23 mouse cellular contexts compared by ENCODE assay signal in the genomic region with DNA sequence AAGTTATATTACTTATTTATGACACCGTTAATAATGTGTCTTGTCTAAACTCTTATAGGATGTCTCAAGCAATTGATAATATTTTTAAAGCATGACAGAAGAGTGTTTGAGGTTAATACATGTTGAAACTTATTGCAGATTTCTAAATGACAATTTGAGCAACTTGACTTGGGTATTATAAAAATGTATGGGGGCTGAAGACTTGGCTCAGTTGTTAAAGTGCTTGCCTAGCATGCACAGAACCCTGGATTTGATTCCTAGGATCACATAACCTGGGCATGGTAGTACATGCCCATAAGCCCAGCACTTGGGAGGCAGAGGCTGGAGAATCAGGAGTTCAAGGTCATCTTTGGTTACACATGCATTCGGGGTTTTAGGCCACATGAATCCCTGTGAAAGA. TPM values are rescaled to one million over a fixed set of nuclear protein-coding genes. Genes with fewer than 3 reads are reported as not detected.
DNase-seq lines count a peak whose midpoint lies in the region; ATAC-seq and TF ChIP-seq lines count a peak whose summit lies in the region.
"Had no signal": no experiment of that assay in that cellular context is flagged by ENCODE, and none has a peak within 500 bp of the region (broad histone marks: within the 10 kb centered on the region; RNA-seq: fewer than 3 reads in every experiment).

No protein-coding gene starts in this region.

- no peak overlapping the region for H3K9ac ChIP-seq in stomach, postnatal 0 days (ENCODE audit: low read length)
- H3K9ac ChIP-seq: embryonic facial prominence, embryonic 12.5 days; forebrain, embryonic 13.5 days; forebrain, postnatal 0 days; heart, embryonic 12.5 days; hindbrain, embryonic 12.5 days had no signal

- no peak for TF ChIP-seq CTCF in gastrocnemius, adult 2 months (IDR thresholded peaks at IDR 0.05)
- no peak for TF ChIP-seq CTCF in layer of hippocampus, adult 2 months (conservative IDR thresholded peaks at IDR 0.05)
- TF ChIP-seq CTCF in testis, adult 2 months (IDR thresholded peaks at IDR 0.05; ENCODE audit: control insufficient read depth, insufficient read depth, insufficient replicate concordance, low read depth, low read length): no peak
- no peak for TF ChIP-seq CTCF in stomach, postnatal 0 days (IDR thresholded peaks at IDR 0.05; ENCODE audit: low read depth)

- ATAC-seq in stomach, postnatal 0 days (ENCODE audit: low FRiP score, low TSS enrichment): no peak
- no peak for ATAC-seq in megakaryocyte-erythroid progenitor cell, adult 5-6 weeks (replicated peaks; ENCODE audit: low FRiP score, low TSS enrichment, poor library complexity, severe bottlenecking)
- ATAC-seq: forebrain, embryonic 13.5 days; forebrain, postnatal 0 days; hindbrain, embryonic 16.5 days had no signal

- H3K4me3 ChIP-seq in gastrocnemius, adult 2 months: no peak overlapping the region
- no peak overlapping the region for H3K4me3 ChIP-seq in layer of hippocampus, adult 2 months
- no peak overlapping the region for H3K4me3 ChIP-seq in testis, adult 2 months (ENCODE audit: control insufficient read depth, low read depth, low read length)
- no peak overlapping the region for H3K4me3 ChIP-seq in stomach, postnatal 0 days (ENCODE audit: low read depth, low read length)
- H3K4me3 ChIP-seq: embryonic facial prominence, embryonic 12.5 days; forebrain, embryonic 13.5 days; heart, adult 2 months; heart, embryonic 12.5 days; hindbrain, embryonic 12.5 days had no signal

- no peak for TF ChIP-seq EP300 in stomach, postnatal 0 days (optimal IDR thresholded peaks at IDR 0.05)

- H3K27ac ChIP-seq in gastrocnemius, adult 2 months: peak overlapping the region; percentile 91
- peak overlapping the region; percentile 88 for H3K27ac ChIP-seq in layer of hippocampus, adult 2 months
- peak overlapping the region; percentile 1 for H3K27ac ChIP-seq in testis, adult 2 months (ENCODE audit: control insufficient read depth, insufficient read depth, low read depth, low read length)
- H3K27ac ChIP-seq in stomach, postnatal 0 days (replicated peaks): peak overlapping the region; percentile 84
- H3K27ac ChIP-seq: embryonic facial prominence, embryonic 12.5 days; forebrain, embryonic 13.5 days; heart, adult 2 months; hindbrain, embryonic 12.5 days had no signal

- no peak for DNase-seq in gastrocnemius, adult 2 months
- no peak for DNase-seq in gastrocnemius, postnatal 10 days
- no peak for DNase-seq in layer of hippocampus, adult 2 months (ENCODE audit: low spot score in 2 of 2)
- no peak for DNase-seq in layer of hippocampus, postnatal 14 days (ENCODE audit: low spot score in 2 of 2)
- DNase-seq in testis, postnatal 10 days (ENCODE audit: low spot score): no peak
- no peak for DNase-seq in stomach, postnatal 0 days (ENCODE audit: low spot score)
- DNase-seq: cerebellum, adult 11 months; cerebellum, adult 8-10 months; cerebellum, postnatal 14 days; embryo, embryonic 11 days; forebrain, postnatal 0 days; gastrocnemius, postnatal 36 days; heart, adult 2 months; heart, postnatal 4 days had no signal

- peaks cover 10% of the 10 kb centered on the region for H3K4me1 ChIP-seq in testis, adult 2 months (ENCODE audit: control insufficient read depth, insufficient read depth, low read length)
- peaks cover 11% of the 10 kb centered on the region for H3K4me1 ChIP-seq in stomach, postnatal 0 days (replicated peaks; ENCODE audit: control insufficient read depth, insufficient read depth)

- no peak for TF ChIP-seq POLR2A in testis, adult 2 months (IDR thresholded peaks at IDR 0.05; ENCODE audit: control insufficient read depth, low read depth, low read length)

- no peaks in the 10 kb centered on the region for H3K27me3 ChIP-seq in testis, adult 2 months (ENCODE audit: control insufficient read depth, insufficient read depth, low read length)
- H3K27me3 ChIP-seq in stomach, postnatal 0 days (ENCODE audit: control insufficient read depth, insufficient read depth, low read length): no peaks in the 10 kb centered on the region
- H3K27me3 ChIP-seq: embryonic facial prominence, embryonic 12.5 days; forebrain, embryonic 13.5 days; heart, embryonic 12.5 days; hindbrain, embryonic 12.5 days had no signal

- intact Hi-C loops in gastrocnemius, adult 2 months (cut with DNase I): no loop called here

- peaks cover 2% of the 10 kb centered on the region for H3K36me3 ChIP-seq in testis, adult 2 months (ENCODE audit: control insufficient read depth, insufficient read depth, low read length)
- H3K36me3 ChIP-seq in stomach, postnatal 0 days (ENCODE audit: control insufficient read depth, insufficient read depth, low read length): peaks cover 16% of the 10 kb centered on the region

- WGBS in stomach, postnatal 0 days: 57% methylated on average over 2 of the region's 2 CpGs

- H3K9me3 ChIP-seq in stomach, postnatal 0 days (ENCODE audit: control insufficient read depth, low read length): no peaks in the 10 kb centered on the region
- H3K9me3 ChIP-seq: embryonic facial prominence, embryonic 12.5 days; forebrain, embryonic 13.5 days; heart, embryonic 12.5 days; hindbrain, embryonic 12.5 days had no signal

- H3K4me2 ChIP-seq in stomach, postnatal 0 days (replicated peaks; ENCODE audit: low read depth): no peak overlapping the region
- H3K4me2 ChIP-seq: embryonic facial prominence, embryonic 12.5 days; forebrain, embryonic 13.5 days; heart, embryonic 12.5 days; hindbrain, embryonic 12.5 days had no signal

RNA-seq across cellular contexts. Expression of a gene that starts 15.1 kb away (rescaled TPM):
- total RNA-seq in gastrocnemius, adult 2 months (2021): 10 to 100 TPM; 20.7 to 50.5 TPM
- total RNA-seq in gastrocnemius, postnatal 10 days (2021): 10 to 100 TPM; 17.4 to 23.6 TPM
- 10 to 100 TPM; 42.5 to 50.6 TPM for total RNA-seq in layer of hippocampus, adult 2 months (2021)
- 10 to 100 TPM; 37.1 to 38.4 TPM for total RNA-seq in layer of hippocampus, postnatal 14 days (2021)
- polyA plus RNA-seq in testis, adult 2 months (2012; rRNA removed): 10.6 and 11.2 TPM in 2 replicates
- 30.6 and 32.1 TPM in 2 replicates for polyA plus RNA-seq in stomach, postnatal 0 days (2015; fragmentation: Nextera tagmentation; extraction: Ambion mirVana)
- total RNA-seq in megakaryocyte-erythroid progenitor cell, adult 5-6 weeks (2014; fragmentation: Nextera tagmentation): 0.42 TPM in 1 of 2 replicates, not detected in the other
- total RNA-seq in megakaryocyte-erythroid progenitor cell, adult 5-6 weeks (2017): 0.27 and 1.2 TPM in 2 replicates

RNA-seq across cellular contexts. Expression of a gene that starts 45.4 kb away (rescaled TPM):
- total RNA-seq in gastrocnemius, adult 2 months (2021): 100 to 1,000 TPM; 579 to 815 TPM
- 100 to 1,000 TPM; 427 to 492 TPM for total RNA-seq in gastrocnemius, postnatal 10 days (2021)
- 100 to 1,000 TPM; 250 to 252 TPM for total RNA-seq in layer of hippocampus, adult 2 months (2021)
- 100 to 1,000 TPM; 240 to 248 TPM for total RNA-seq in layer of hippocampus, postnatal 14 days (2021)
- polyA plus RNA-seq in testis, adult 2 months (2012; rRNA removed): 88.1 and 92.3 TPM in 2 replicates
- 253 and 262 TPM in 2 replicates for polyA plus RNA-seq in stomach, postnatal 0 days (2015; fragmentation: Nextera tagmentation; extraction: Ambion mirVana)
- total RNA-seq in megakaryocyte-erythroid progenitor cell, adult 5-6 weeks (2014; fragmentation: Nextera tagmentation): 339 and 364 TPM in 2 replicates
- 415 and 488 TPM in 2 replicates for total RNA-seq in megakaryocyte-erythroid progenitor cell, adult 5-6 weeks (2017)

RNA-seq across cellular contexts. Expression of a gene that starts 45.5 kb away (rescaled TPM):
- under 1 TPM in 1 of 2 experiments, not detected in 1; 0.20 TPM for total RNA-seq in gastrocnemius, adult 2 months (2021)
- under 1 TPM in 1 of 2 experiments, not detected in 1; 0.27 TPM for total RNA-seq in gastrocnemius, postnatal 10 days (2021)
- total RNA-seq in layer of hippocampus, adult 2 months (2021): under 1 TPM; 0.39 to 0.41 TPM
- under 1 TPM; 0.37 to 0.52 TPM for total RNA-seq in layer of hippocampus, postnatal 14 days (2021)
- polyA plus RNA-seq in testis, adult 2 months (2012; rRNA removed): 1.9 and 3.1 TPM in 2 replicates
- 0.22 and 0.23 TPM in 2 replicates for polyA plus RNA-seq in stomach, postnatal 0 days (2015; fragmentation: Nextera tagmentation; extraction: Ambion mirVana)
- 2.6 TPM in 1 of 2 replicates, not detected in the other for total RNA-seq in megakaryocyte-erythroid progenitor cell, adult 5-6 weeks (2014; fragmentation: Nextera tagmentation)
- total RNA-seq in megakaryocyte-erythroid progenitor cell, adult 5-6 weeks (2017): 7.2 TPM in 1 of 2 replicates, not detected in the other
- total RNA-seq: common myeloid progenitor, adult 5-6 weeks; MEL had no signal

Comparison
In these comparisons a context has a peak if more than half of its experiments do, and no peak if none do; other contexts are left out.
1. H3K27ac ChIP-seq: peak in every context shown above with its lines; median percentile 91 in gastrocnemius, adult 2 months; 88 in layer of hippocampus, adult 2 months; 84 in stomach, postnatal 0 days; 1 in testis, adult 2 months.
2. RNA of a gene that starts 15.1 kb away (total RNA-seq): 42.5 to 50.6 TPM in layer of hippocampus, adult 2 months, 20.7 to 50.5 TPM in gastrocnemius, adult 2 months, 37.1 to 38.4 TPM in layer of hippocampus, postnatal 14 days and 17.4 to 23.6 TPM in gastrocnemius, postnatal 10 days; 0.27 to 1.2 TPM in megakaryocyte-erythroid progenitor cell, adult 5-6 weeks; every median in the first group is over 4 times any median in the second.